Mouse (Mus musculus) lung, adult 2 months (tissue): ENCODE measurements around the gene Fam72a.

ENCODE experiments used
- CTCF ChIP-seq: fragments of 200-500 bp; IDR thresholded peaks from 2 replicates; pipeline ENCODE4 v1.5.1; 2011; ENCODE audit warnings: mild to moderate bottlenecking, low read length, control low read depth; ENCODE audit not compliant: insufficient read depth
- POLR2A ChIP-seq: fragments of 200-500 bp; IDR thresholded peaks from 2 replicates; pipeline ENCODE4 v1.6.1; 2011; ENCODE audit warnings: low read depth, mild to moderate bottlenecking, control low read depth, low read length, borderline replicate concordance; ENCODE audit errors: extremely low read depth

GRCm38 (mm10) chr1:131539771-131540170, 12.1 kb downstream of the Fam72a start:
- TF ChIP-seq POLR2A (no peak), CTCF (no peak)
